Mouse (Mus musculus) induced T-regulatory cell, adult 2 months (primary cell): ENCODE measurements at regions not wholly inside any gene's neighbourhood (a gene's known extent, or its start where the extent isn't known, plus 50 kb on each side); places are given as distances from the start of the nearest gene placed in this dataset.

Experiments used
- DNase-seq: peaks from one replicate; pipeline ENCODE4 v3.0.0-alpha.2; 2012; ENCODE audit warnings: low read depth

DNA sequence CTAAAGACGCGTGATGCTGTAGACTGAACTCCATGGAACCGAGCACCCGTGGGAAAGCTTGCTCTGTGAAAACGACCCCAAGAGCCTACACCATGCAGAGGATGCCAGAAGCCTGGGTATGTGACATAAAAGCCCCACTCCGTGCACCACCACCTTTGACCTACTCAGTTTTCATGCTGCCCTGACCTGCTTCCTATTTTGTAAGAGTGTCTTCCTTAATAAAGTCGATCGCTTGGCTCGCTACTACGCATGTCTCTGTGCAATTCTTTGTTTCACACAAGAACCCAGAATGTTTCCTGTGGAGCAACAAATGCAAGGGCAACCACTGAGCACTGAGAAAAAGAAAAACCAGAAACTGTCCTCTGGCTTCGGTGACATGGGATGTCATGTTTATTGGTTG lies 60.5 kb downstream of the Sec61b start:
- DNase-seq: no peak

GRCm38 (mm10) chr4:47567694-47568093 lies 93.2 kb downstream of the Sec61b start:
- DNase-seq: no peak

GRCm38 (mm10) chr4:47570846-47571245 lies 96.4 kb downstream of the Sec61b start:
- DNase-seq: no peak

DNA sequence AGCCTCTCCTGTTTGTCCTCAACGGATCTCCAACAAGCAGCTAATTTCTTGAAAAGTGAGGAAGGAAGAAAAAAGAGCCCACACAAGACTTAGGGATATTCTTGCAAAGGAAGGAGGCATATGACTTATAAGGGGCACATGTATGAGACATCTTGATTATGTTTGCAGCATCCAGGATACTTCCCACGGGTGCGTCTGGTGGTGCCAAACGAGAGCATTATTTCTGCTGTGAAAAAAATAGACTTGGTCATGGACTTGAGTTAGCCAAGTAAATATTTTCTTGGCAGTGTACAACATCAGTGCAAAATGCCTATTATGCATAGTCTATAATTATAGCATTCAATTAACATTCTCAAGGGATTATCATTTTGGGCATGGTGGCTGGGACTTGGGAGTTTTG lies 101.6 kb downstream of the Sec61b start:
- DNase-seq: no peak

GRCm38 (mm10) chr4:47577490-47577889 lies 103.0 kb downstream of the Sec61b start:
- no peak for DNase-seq

- no peak for DNase-seq
Observed at GRCm38 (mm10) chr4:47578637-47579036, 104.2 kb downstream of the Sec61b start.

DNA sequence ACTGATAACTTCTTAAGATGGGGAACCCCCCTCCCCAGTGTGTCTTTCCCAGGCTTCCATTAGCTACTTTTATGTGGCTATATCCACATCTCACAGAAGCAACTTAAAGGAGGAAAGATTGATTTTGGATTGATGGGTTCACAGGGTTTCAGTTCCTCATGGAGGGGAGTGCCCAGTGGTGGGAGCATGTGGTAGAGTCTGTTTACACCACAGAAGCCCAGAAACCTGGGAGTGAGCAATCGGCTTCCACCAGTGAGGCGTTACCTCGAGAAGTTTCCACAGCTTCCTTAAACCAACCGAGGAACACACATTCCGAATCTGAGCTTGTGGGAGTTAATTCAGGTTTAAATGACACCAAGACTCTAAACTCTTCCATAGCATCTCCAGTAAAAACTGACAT lies 106.1 kb downstream of the Sec61b start:
- no peak for DNase-seq

GRCm38 (mm10) chr4:47587256-47587655 lies 112.8 kb downstream of the Sec61b start:
- DNase-seq: no peak

GRCm38 (mm10) chr4:47592271-47592986 lies 118.0 kb downstream of the Sec61b start:
- no peak for DNase-seq

DNA sequence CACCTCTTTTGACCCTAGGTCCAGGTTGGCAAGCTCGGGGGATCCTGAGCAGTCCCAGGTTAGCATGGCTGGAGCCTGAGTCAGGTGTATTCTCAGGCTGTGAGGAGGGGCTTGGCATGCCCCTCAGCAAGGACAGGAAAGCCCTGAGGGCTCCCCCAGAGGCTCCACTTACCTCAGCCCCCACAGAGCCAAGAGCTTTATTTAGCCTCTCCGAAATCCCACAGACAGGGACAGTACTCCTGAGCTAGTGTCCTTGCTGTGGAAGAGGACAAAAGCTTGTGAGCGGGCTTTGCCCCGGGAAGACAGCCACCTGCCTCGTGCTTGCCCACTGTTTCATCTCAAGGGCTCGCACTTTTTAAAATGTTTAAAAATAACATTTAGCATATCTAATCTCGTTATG lies 118.7 kb downstream of the Sec61b start:
- no peak for DNase-seq

DNA sequence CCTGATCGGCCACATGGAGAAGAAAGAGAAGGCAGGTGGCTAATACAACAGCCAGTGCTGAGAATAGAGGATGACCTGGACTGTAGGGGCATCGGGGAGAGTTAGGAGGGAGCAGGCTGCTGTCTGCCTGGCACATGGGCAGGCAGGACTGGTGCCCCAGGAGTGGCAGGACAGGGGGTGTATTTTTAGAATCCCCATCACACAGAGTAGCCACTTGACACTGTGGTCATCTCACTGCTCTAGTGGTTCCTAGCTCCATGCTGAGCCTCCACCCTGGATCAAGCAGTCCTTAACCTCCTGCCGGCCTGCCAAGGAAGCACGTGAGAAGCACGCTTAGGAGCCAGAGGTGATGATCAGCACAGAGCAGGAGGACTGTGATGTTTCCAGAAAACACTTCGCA lies 119.7 kb downstream of the Sec61b start:
- DNase-seq: no peak

DNA sequence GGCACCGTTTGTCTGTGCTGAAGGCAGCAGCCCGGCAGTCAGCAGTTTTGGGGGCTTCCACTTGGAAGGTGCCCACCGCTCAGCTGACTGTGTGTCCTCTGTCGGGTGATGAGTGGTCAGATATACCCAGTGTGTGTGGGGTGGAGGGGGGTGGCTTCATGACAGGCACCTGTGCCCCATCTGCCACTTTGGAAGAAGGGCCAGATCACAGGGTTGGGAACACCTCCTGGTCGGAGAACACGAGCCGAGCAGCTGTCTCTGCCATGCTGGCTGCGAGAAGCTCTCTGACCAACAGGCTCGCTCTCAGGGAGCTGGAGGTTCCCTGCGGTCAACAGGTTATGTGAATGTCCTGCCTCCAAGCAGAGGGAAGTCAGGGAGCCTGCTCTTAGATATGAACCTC lies 121.4 kb downstream of the Sec61b start:
- no peak for DNase-seq

DNA sequence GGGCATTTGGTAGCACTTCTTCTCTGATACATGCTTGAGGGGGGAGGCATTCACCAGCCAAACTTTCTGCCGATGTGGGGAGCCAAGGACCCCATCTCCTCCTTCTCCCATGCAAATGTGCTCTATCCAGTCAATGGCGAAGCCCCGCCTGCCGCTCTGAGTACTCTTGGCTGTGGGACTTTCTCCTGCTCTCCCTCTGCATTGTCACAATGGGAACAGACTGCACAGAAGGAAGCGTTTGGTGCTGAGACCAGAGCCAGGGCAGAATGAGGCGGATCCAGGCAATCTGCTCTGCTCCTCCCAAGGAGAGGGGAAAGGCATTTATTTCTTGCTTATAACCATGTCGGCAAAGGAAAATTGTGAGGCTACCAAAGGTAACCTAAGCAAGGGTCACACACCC lies 123.1 kb downstream of the Sec61b start:
- DNase-seq: no peak

DNA sequence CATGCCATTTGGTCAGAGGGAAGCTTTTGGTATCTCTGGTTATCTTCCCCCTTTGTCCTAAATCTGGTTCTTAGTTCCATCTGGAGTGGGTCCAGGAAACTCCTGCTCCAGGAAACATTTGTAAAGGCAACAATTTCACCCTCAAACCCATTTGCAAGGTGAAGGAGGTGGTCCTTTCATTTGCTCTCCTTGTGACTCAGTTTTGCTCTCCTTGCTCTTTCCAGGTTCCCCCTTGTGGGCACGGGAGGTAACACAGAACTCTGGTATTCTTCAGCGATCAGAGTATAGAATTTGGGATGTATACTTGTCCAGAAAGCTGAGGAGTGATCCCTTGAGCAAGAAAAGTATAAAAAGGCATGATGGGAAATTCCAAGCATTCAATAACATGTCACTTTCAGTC lies 123.8 kb downstream of the Sec61b start:
- DNase-seq: peak; percentile 27

GRCm38 (mm10) chr4:47601301-47602070 lies 127.0 kb downstream of the Sec61b start:
- no peak for DNase-seq

GRCm38 (mm10) chr4:47603378-47603777 lies 128.9 kb downstream of the Sec61b start:
- no peak for DNase-seq

GRCm38 (mm10) chr4:47603847-47604397 lies 129.5 kb downstream of the Sec61b start:
- DNase-seq: peak; percentile 5

DNA sequence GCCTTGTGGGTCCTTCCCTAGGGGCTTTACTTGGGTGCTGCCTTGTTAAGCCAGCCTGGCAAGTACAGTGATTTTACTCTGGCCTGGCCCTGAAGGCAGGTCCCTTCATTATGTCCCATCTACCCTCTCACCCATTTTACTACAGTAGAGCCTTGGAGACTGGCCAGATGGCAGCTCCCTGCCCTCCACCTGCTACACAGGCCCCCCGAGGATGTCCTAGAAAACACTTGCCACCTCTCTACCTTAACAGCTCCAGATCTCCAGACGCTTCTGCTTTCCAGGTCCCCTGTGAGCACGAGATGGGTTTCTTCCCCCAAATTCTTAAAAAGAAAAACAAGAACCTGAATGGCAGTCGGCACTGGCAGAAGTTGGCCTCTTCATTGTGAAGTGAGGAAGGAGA lies 131.2 kb downstream of the Sec61b start:
- DNase-seq: no peak

- DNase-seq: no peak
Observed at GRCm38 (mm10) chr4:47608673-47609072, 134.2 kb downstream of the Sec61b start.

DNA sequence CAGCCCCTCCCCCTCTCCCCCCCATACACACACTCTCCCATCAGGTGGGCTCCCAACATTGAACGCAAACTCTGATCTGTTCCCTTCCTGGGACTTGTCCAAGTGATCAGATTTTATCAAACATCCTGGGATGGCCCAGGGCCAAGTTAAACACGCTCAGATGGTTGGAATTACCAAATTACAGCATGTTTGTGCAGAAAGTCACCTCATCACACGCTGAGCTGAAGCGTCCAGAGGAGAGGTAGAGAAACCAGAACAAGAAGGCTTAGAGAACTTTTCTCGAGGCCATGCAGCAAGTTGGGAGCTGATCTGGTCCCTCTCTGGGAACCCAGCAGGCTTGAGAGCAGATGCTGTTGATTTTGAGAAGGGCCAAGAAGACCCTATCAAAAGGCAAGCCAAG lies 136.5 kb downstream of the Sec61b start:
- DNase-seq: no peak

GRCm38 (mm10) chr4:47616525-47616924 lies 142.1 kb downstream of the Sec61b start:
- no peak for DNase-seq

DNA sequence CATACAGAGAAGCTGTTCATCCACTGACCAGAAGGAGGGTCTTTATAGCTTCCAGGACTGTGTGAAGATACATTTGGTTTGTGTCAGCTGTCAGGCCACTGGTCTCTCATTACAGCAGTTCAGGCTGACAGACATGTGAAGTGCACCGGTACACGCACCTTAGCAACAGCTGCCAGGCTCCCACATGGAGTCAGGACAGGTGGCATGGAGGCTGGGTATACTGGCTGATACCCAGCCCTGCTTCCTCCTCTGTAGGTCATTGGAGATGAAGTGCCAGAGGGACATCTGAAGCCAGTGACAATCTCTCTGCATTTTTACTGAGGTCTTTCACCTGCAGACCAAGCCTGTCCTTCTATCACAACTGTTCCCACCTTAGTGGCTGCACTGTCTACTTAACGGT lies 146.2 kb downstream of the Sec61b start:
- no peak for DNase-seq
